Mouse (Mus musculus) c-Kit-negative CD71-positive TER-119-positive erythroid progenitor cells, embryonic 14.5 days (primary cell): Measurements from ENCODE around the gene Wipi2.
A peak's percentile ranks its signal among the peaks of the same experiment; 100 is the strongest.

Experiments
- DNase-seq: peaks from one replicate; pipeline ENCODE4 v3.0.0-alpha.2; 2013; ENCODE audit warnings: low read depth, low spot score

Gene Wipi2

GRCm38 (mm10) chr5:142627398-142627797 lies at the start of gene Wipi2:
Gene Wipi2, plus strand, starts transcription at chr5:142627698.
- no peak for DNase-seq

GRCm38 (mm10) chr5:142578192-142578591 lies 49.3 kb upstream of the Wipi2 start:
- no peak for DNase-seq

- no peak for DNase-seq
These were observed 46.0 kb upstream of the Wipi2 start for GRCm38 (mm10) chr5:142581517-142581916.

GRCm38 (mm10) chr5:142583616-142584126 lies 43.8 kb upstream of the Wipi2 start:
- no peak for DNase-seq

GRCm38 (mm10) chr5:142590953-142591616 lies 36.4 kb upstream of the Wipi2 start:
- no peak for DNase-seq

GRCm38 (mm10) chr5:142595698-142596097 lies 31.8 kb upstream of the Wipi2 start:
- DNase-seq = no peak

- no peak for DNase-seq
These were observed 30.8 kb upstream of the Wipi2 start for GRCm38 (mm10) chr5:142596723-142597122.

- DNase-seq = no peak
These were observed 29.7 kb upstream of the Wipi2 start for GRCm38 (mm10) chr5:142597648-142598390.

GRCm38 (mm10) chr5:142604379-142604778 lies 23.1 kb upstream of the Wipi2 start:
- DNase-seq = no peak

- no peak for DNase-seq
These were observed 22.2 kb upstream of the Wipi2 start for GRCm38 (mm10) chr5:142605288-142605687.

GRCm38 (mm10) chr5:142608259-142608988 lies 19.1 kb upstream of the Wipi2 start, which contains the start of gene Mmd2:
Gene Mmd2, minus strand, starts transcription at chr5:142608800.
- DNase-seq = no peak

- DNase-seq = no peak
These were observed 18.5 kb upstream of the Wipi2 start for GRCm38 (mm10) chr5:142608989-142609325.

- no peak for DNase-seq
These were observed 17.1 kb upstream of the Wipi2 start for GRCm38 (mm10) chr5:142610362-142610761.

GRCm38 (mm10) chr5:142614513-142614912 lies 13.0 kb upstream of the Wipi2 start:
- no peak for DNase-seq

- no peak for DNase-seq
These were observed 11.9 kb upstream of the Wipi2 start for GRCm38 (mm10) chr5:142615638-142616037.

- DNase-seq = no peak
These were observed 11.2 kb upstream of the Wipi2 start for GRCm38 (mm10) chr5:142616326-142616725.

GRCm38 (mm10) chr5:142619866-142620265 lies 7.6 kb upstream of the Wipi2 start:
- no peak for DNase-seq

GRCm38 (mm10) chr5:142621421-142621820 lies 6.1 kb upstream of the Wipi2 start:
- no peak for DNase-seq

- no peak for DNase-seq
These were observed 5.4 kb upstream of the Wipi2 start for GRCm38 (mm10) chr5:142622134-142622533.

GRCm38 (mm10) chr5:142623080-142623479 lies 4.4 kb upstream of the Wipi2 start:
- no peak for DNase-seq

GRCm38 (mm10) chr5:142628726-142629662 lies 1.5 kb downstream of the Wipi2 start:
- peak; percentile 89 for DNase-seq
